Mouse (Mus musculus) skeletal muscle tissue, adult 2 months (tissue): ENCODE measurements around the gene Oxa1l.
"Not testable (repeated sequence)": the region's sequence is repeated elsewhere in the genome, so short reads cannot be mapped to it uniquely, and the experiment has no call there.

Source experiments
- DNase-seq: peaks from one replicate; pipeline ENCODE4 v3.0.0-alpha.2; 2012; ENCODE audit warnings: low read depth, low spot score

Oxa1l gene

GRCm38 (mm10) chr14:54360577-54361340 is at the start of gene Oxa1l:
Gene Oxa1l (plus strand): TSS chr14:54360834.
- DNase-seq, result peak; percentile 94

- DNase-seq, result no peak
Measured at GRCm38 (mm10) chr14:54311763-54312162, 48.9 kb upstream of the Oxa1l start.

- DNase-seq, result no peak
Measured at GRCm38 (mm10) chr14:54321556-54322376, 38.9 kb upstream of the Oxa1l start.

- no peak for DNase-seq
Measured at GRCm38 (mm10) chr14:54324486-54324885, 36.1 kb upstream of the Oxa1l start.

- DNase-seq, result no peak
Measured at GRCm38 (mm10) chr14:54328548-54328947, 32.1 kb upstream of the Oxa1l start.

GRCm38 (mm10) chr14:54329201-54329600 is 31.4 kb upstream of the Oxa1l start:
- DNase-seq, result no peak

GRCm38 (mm10) chr14:54331178-54331577 is 29.5 kb upstream of the Oxa1l start:
- no peak for DNase-seq

GRCm38 (mm10) chr14:54332176-54333074 is 28.2 kb upstream of the Oxa1l start:
- no peak for DNase-seq

- no peak for DNase-seq
Measured at GRCm38 (mm10) chr14:54333452-54334189, 27.0 kb upstream of the Oxa1l start.

GRCm38 (mm10) chr14:54340836-54341235 is 19.8 kb upstream of the Oxa1l start:
- no peak for DNase-seq

- DNase-seq, result not testable (repeated sequence)
Measured at GRCm38 (mm10) chr14:54341807-54342206, 18.8 kb upstream of the Oxa1l start.

- DNase-seq, result not testable (repeated sequence)
Measured at GRCm38 (mm10) chr14:54350773-54351541, 9.7 kb upstream of the Oxa1l start.

GRCm38 (mm10) chr14:54352314-54352713 is 8.3 kb upstream of the Oxa1l start:
- no peak for DNase-seq

- DNase-seq, result no peak
Measured at GRCm38 (mm10) chr14:54354406-54354805, 6.2 kb upstream of the Oxa1l start.

- DNase-seq, result no peak
Measured at GRCm38 (mm10) chr14:54363156-54363555, 2.5 kb downstream of the Oxa1l start.

GRCm38 (mm10) chr14:54365026-54365645 is 4.5 kb downstream of the Oxa1l start:
- no peak for DNase-seq

- DNase-seq, result no peak
Measured at GRCm38 (mm10) chr14:54366581-54366980, 5.9 kb downstream of the Oxa1l start.

- no peak for DNase-seq
Measured at GRCm38 (mm10) chr14:54367429-54368060, 6.9 kb downstream of the Oxa1l start.

GRCm38 (mm10) chr14:54369372-54369771 is 8.7 kb downstream of the Oxa1l start:
- no peak for DNase-seq
